Mouse (Mus musculus): ENCODE results near the gene Zfp316.

DNA sequence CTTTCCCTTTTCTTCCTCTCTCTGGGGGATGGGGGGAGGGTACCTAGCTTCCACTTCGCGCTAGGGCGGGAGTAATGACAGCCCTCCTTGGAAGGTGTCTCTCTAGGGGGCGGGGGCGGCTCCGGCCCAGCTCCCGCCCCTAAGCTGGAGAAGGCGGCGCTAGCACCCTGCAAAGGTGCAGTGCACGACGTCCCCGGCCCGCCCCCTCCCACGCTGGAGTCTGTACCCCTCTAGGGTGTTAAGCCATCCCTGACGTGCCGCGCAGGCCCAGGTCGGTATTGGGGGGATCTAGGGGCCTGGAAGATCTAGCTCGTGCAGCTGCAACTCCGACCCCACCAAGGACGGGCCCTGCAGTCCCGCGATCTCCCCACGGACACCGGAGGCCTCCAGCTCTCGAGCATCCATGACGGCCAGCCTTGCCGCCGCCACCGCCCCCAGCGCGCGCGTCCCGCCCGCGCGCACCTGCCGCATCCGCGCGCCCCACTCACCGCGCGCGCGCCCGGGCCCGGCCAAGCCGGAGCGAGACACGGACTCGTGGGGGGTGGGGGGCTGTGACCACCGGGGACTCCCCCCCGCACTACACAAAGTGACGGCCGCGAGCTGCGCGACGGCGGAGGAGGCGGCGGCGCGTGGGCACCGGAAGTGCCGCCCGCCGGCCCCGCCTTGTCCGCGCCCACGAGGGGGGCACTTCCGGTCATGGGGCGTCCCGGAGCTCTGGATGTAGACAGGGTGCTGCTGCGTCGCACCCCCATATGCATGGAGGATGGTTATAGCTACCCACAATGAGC is at the start of gene Zfp316:
- peak; percentile 79 for TF ChIP-seq ZMIZ1 (IDR thresholded peaks at IDR 0.05; ENCODE audit: low read depth, low read length)
- TF ChIP-seq E2F4 (IDR thresholded peaks at IDR 0.05; ENCODE audit: insufficient replicate concordance, low read depth, low read length): no peak
- TF ChIP-seq CTCF (conservative IDR thresholded peaks at IDR 0.05 in 1 of 2, IDR thresholded peaks at IDR 0.05 in 1 of 2; ENCODE audit: low read depth in 2 of 2, low read length in 2 of 2): no peak
- TF ChIP-seq POLR2A (IDR thresholded peaks at IDR 0.05; ENCODE audit: low read depth, low read length): peak; percentile 84

Measured in CH12.LX (cell line).